Mouse (Mus musculus): ENCODE results near the gene St5.

- TF ChIP-seq POLR2A (IDR thresholded peaks at IDR 0.05; ENCODE audit: borderline replicate concordance, extremely low read depth, low read depth, low read length) (no peak), CTCF (IDR thresholded peaks at IDR 0.05; ENCODE audit: insufficient read depth, low read length) (no peak)
Observed at GRCm38 (mm10) chr7:109695339-109695726, 8.1 kb downstream of the St5 start.
